Mouse (Mus musculus): ENCODE measurements around the gene Psmb4.
A peak's percentile ranks its signal among the peaks of the same experiment; 100 is the strongest.

DNA sequence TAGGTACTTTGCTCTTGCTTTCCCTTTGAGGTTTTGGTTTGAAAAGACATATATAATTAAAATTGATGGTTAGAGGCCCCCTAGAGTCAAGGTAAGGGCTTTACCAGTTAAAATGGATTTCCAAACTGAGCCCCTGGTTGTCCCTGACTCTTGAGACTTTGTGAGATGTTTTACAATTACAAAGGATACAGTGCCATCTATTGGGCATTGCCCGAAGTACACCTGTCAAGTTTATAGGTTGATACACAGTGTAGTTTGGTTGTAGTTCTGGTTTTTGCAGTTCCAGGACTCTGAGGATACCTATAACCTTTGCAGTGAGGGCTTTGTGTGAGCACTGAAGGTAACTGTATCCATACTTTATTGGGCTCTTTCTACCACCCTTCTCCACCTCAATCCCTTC lies 37.4 kb downstream of the Psmb4 start:
- TF ChIP-seq CTCF (IDR thresholded peaks at IDR 0.05; ENCODE audit: low read depth, low read length): peak; percentile 27; the same call in 1 of the 2 replicates
- TF ChIP-seq GATA2 (IDR thresholded peaks at IDR 0.05; ENCODE audit: borderline replicate concordance, low read depth, low read length): no peak
